Mouse (Mus musculus) left cerebral cortex, postnatal 4 days (tissue): ENCODE results near the gene Dcx. TPM values are rescaled to one million over a fixed set of nuclear protein-coding genes. Genes with fewer than 3 reads are reported as not detected.

ENCODE experiments used
- DNase-seq: peaks from one replicate; pipeline ENCODE4 v3.0.0-alpha.2; 2022
- intact Hi-C: fragments of 180-260 bp; cut with DNase I; formaldehyde crosslinking; loops from one replicate; pipeline ENCODE4 v1.15.1; 2025
- microRNA-seq: library from miRNA; unstranded; fragments of <30 nt; microRNA quantifications from one replicate; pipeline ENCODE4 v1.2.0, GENCODE M21; 2022
- total RNA-seq, 2 experiments: library from RNA; stranded (reverse); gene quantifications; 2 replicates each; pipeline ENCODE4 v1.2.3; 2021

Gene Dcx
- total RNA-seq, 2 experiments from 2014 or later: 675 to 739 TPM

DNA sequence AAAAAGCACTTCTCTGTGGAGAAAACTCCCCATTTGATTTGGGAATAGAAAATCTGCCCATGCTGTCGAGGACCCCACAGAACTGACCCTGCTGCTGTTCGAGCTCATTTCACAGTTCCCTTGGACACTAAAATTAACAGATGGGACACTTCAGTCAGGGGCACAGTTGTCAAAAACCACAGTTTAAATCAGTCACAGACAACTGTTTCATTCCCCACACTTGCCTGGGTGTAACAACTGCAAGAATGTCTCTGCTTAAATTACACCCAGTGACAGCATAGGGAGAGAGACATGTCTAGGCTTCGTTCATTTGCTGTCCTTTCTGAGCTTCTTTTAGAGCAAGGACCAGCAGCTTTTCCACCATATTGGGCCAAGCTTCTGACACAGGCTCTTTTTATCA is 86.5 kb downstream of the Dcx start:
- intact Hi-C loops: no loop called here
- no peak for DNase-seq

DNA sequence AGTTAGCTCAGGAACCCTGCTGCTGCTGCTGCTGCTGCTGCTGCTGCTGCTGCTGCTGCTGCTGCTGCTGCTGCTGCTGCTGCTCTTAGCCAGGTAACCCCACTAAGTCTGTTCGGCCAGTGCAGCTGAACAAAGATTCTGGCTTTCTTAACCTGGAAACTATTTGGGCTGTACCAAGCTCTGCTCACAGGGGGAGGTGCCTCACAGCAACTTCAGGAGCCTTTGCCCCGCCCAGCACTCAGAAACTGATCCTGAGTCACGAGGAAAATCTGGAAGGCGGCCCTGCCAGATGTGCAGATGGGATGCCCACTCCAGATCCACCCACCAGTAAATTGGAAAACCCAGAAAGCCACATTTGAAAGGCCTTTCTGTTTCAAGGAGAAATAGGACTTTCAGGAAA is 105.9 kb downstream of the Dcx start, which contains the start of gene Capn6:
Gene Capn6, minus strand, starts transcription at position 203 of the 400 bp plus-strand sequence.
- DNase-seq: no peak

DNA sequence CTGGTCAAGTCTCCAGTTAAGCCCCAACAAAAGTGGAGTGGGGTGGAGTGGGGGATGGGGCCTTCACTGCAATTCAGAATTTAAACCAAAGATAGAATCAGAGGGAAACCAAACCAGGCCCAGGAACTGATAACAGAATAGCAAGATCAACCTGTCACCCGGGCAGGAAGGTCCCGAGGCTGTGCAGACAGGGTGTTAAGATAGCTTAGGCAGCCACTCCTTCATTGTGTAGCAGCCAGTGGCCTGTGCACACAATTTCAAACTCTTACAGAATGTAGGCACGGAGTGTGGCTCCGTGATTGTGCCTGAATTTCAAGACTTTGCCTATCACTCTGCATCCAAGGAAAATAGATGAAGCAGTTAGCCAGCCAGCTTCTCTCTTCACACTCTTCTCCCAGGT is 106.6 kb downstream of the Dcx start:
- intact Hi-C loops: no loop called here
- no peak for DNase-seq

More for the DNA sequence above, 105.9 kb downstream of the Dcx start, which contains the start of gene Capn6:
- intact Hi-C loops: no loop called here

DNA sequence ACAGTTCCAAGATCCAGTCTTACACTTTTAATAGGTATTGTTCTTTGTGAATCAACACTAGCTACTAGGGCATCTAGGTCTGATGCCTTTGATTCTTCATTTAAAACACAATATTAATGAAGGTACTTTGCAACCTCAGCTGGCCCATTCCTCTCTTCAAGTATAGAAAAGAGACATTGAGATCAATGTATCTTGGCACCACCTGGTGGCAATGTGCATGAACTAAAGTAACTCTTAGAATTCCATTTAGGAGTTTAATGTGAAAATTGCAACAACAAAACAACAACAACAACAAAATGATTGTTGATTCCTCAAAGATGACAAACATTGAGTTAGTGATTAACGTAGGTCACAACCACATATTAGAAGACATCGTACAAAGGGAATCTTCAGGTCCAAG is 114.2 kb downstream of the Dcx start:
- intact Hi-C loops: no loop called here

DNA sequence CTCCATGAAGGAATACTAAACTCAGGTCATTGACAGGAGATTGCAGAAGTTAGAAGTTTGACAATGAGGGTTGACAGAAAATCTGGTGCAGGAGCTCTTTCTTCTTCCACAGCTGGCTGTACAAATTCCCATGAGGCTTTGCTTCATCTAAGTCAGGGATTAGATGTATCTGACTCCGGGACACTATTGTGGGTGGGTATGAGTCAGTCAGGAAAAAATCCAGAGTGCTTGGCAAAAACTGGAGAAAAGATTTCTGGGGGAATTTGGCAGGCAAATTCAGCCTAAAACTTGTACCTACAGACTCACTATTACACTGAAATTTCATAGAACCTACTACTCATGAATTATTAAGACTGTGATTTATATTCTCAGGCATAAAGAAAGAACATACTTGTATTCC is 117.2 kb downstream of the Dcx start:
- intact Hi-C loops: no loop called here
- no peak for DNase-seq

More for the DNA sequence above, 114.2 kb downstream of the Dcx start:
- DNase-seq: no peak

Small RNAs within 50 kb of the gene (microRNA-seq; reads per million reads assigned to microRNA genes)
- not detected for gene Gm47298

Other genes with a start within 250 kb of the Dcx start
- 1 to 10 TPM; 1.0 to 1.7 TPM for gene Capn6, start 105.9 kb downstream of the Dcx start, total RNA-seq
- under 1 TPM; 0.20 to 0.28 TPM for gene A730046J19Rik, start 220.4 kb upstream of the Dcx start, total RNA-seq